Mouse (Mus musculus): ENCODE data around the gene Dsn1. TPM values are rescaled to one million over a fixed set of nuclear protein-coding genes. Genes with fewer than 3 reads are reported as not detected.
A peak's percentile ranks its signal among the peaks of the same experiment; 100 is the strongest.

The Dsn1 gene
- polyA plus RNA-seq, 1 experiment from 2014 or later, result 9.9 TPM

GRCm38 (mm10) chr2:157016529-157017270, 9.7 kb upstream of the Dsn1 start:
- Histone ChIP-seq H3K4me3 (no peak overlapping the region), H3K9ac (no peak overlapping the region), H3K4me1 (replicated peaks) (no peaks in the 10 kb centered on the region), H3K27ac (replicated peaks) (no peak overlapping the region), H3K9me3 (no peaks in the 10 kb centered on the region), H3K36me3 (peaks cover 95% of the 10 kb centered on the region), H3K4me2 (no peak overlapping the region), H3K27me3 (no peaks in the 10 kb centered on the region)
- WGBS, result 88% methylated on average over 18 of the region's 18 CpGs
- no peak for ATAC-seq (ENCODE audit: low read depth)

- peaks cover 54% of the 10 kb centered on the region for H3K36me3 ChIP-seq
- ATAC-seq (ENCODE audit: low read depth), result no peak
These were observed 5.4 kb upstream of the Dsn1 start for GRCm38 (mm10) chr2:157012341-157012740.

GRCm38 (mm10) chr2:157010634-157011310, 3.8 kb upstream of the Dsn1 start:
- WGBS, result 67% methylated on average over 11 of the region's 11 CpGs
- Histone ChIP-seq H3K4me1 (replicated peaks) (peaks cover 16% of the 10 kb centered on the region), H3K9me3 (no peaks in the 10 kb centered on the region), H3K27ac (replicated peaks) (no peak overlapping the region), H3K36me3 (peaks cover 38% of the 10 kb centered on the region), H3K27me3 (no peaks in the 10 kb centered on the region), H3K9ac (no peak overlapping the region), H3K4me3 (no peak overlapping the region), H3K4me2 (no peak overlapping the region)
- ATAC-seq (ENCODE audit: low read depth), result no peak

More at GRCm38 (mm10) chr2:157012341-157012740, 5.4 kb upstream of the Dsn1 start:
- Histone ChIP-seq H3K4me3 (no peak overlapping the region), H3K27ac (replicated peaks) (no peak overlapping the region), H3K27me3 (no peaks in the 10 kb centered on the region), H3K9me3 (no peaks in the 10 kb centered on the region), H3K4me1 (replicated peaks) (peaks cover 3% of the 10 kb centered on the region), H3K4me2 (no peak overlapping the region), H3K9ac (no peak overlapping the region)
- 91% methylated on average over 6 of the region's 6 CpGs for WGBS

GRCm38 (mm10) chr2:157010121-157010520, 3.2 kb upstream of the Dsn1 start:
- no peak for ATAC-seq (ENCODE audit: low read depth)

GRCm38 (mm10) chr2:157008509-157008908, 1.6 kb upstream of the Dsn1 start:
- no peak overlapping the region for H3K4me2 ChIP-seq
- H3K27ac ChIP-seq (replicated peaks), result no peak overlapping the region
- H3K4me1 ChIP-seq (replicated peaks), result peaks cover 17% of the 10 kb centered on the region
- no peaks in the 10 kb centered on the region for H3K9me3 ChIP-seq
- H3K4me3 ChIP-seq, result no peak overlapping the region
- no peak for ATAC-seq (ENCODE audit: low read depth)
- peaks cover 16% of the 10 kb centered on the region; the same call in 1 of the 2 replicates for H3K36me3 ChIP-seq
- no peaks in the 10 kb centered on the region for H3K27me3 ChIP-seq
- H3K9ac ChIP-seq, result no peak overlapping the region

More at GRCm38 (mm10) chr2:157010121-157010520, 3.2 kb upstream of the Dsn1 start:
- Histone ChIP-seq H3K4me3 (no peak overlapping the region), H3K27me3 (no peaks in the 10 kb centered on the region), H3K27ac (replicated peaks) (no peak overlapping the region), H3K9me3 (no peaks in the 10 kb centered on the region), H3K4me2 (no peak overlapping the region), H3K9ac (no peak overlapping the region), H3K4me1 (replicated peaks) (peaks cover 17% of the 10 kb centered on the region), H3K36me3 (peaks cover 31% of the 10 kb centered on the region)

GRCm38 (mm10) chr2:157007234-157007596, 261 bp upstream of the Dsn1 start:
- H3K4me1 ChIP-seq (replicated peaks), result peaks cover 17% of the 10 kb centered on the region
- H3K36me3 ChIP-seq, result peaks cover 5% of the 10 kb centered on the region; the same call in 1 of the 2 replicates
- no peaks in the 10 kb centered on the region for H3K27me3 ChIP-seq
- peak overlapping the region; percentile 77 for H3K9ac ChIP-seq
- WGBS, result 31% methylated on average over 5 of the region's 5 CpGs
- peak overlapping the region; percentile 75 for H3K27ac ChIP-seq (replicated peaks)
- peak; percentile 55; the same call in 1 of the 2 replicates for ATAC-seq (ENCODE audit: low read depth)
- peak overlapping the region; percentile 63 for H3K4me3 ChIP-seq
- peak overlapping the region; percentile 99 for H3K4me2 ChIP-seq
- no peaks in the 10 kb centered on the region for H3K9me3 ChIP-seq

GRCm38 (mm10) chr2:157002321-157002720, 4.6 kb downstream of the Dsn1 start:
- Histone ChIP-seq H3K9me3 (no peaks in the 10 kb centered on the region), H3K27me3 (no peaks in the 10 kb centered on the region), H3K4me1 (replicated peaks) (peaks cover 14% of the 10 kb centered on the region), H3K9ac (no peak overlapping the region), H3K4me3 (no peak overlapping the region), H3K27ac (replicated peaks) (no peak overlapping the region), H3K4me2 (no peak overlapping the region), H3K36me3 (0 out of 2 replicates have a peak, but pooled peaks cover 5% of the 10 kb centered on the region)
- ATAC-seq (ENCODE audit: low read depth), result no peak
- WGBS, result 94% methylated on average over 4 of the region's 4 CpGs

GRCm38 (mm10) chr2:156998263-156998662, 8.7 kb downstream of the Dsn1 start:
- H3K9me3 ChIP-seq, result no peaks in the 10 kb centered on the region
- H3K27me3 ChIP-seq, result no peaks in the 10 kb centered on the region
- no peak overlapping the region for H3K4me3 ChIP-seq
- ATAC-seq (ENCODE audit: low read depth), result no peak
- no peak overlapping the region for H3K9ac ChIP-seq
- H3K27ac ChIP-seq (replicated peaks), result no peak overlapping the region
- no peak overlapping the region for H3K4me2 ChIP-seq
- 92% methylated on average over 5 of the region's 5 CpGs for WGBS
- no peaks in the 10 kb centered on the region for H3K4me1 ChIP-seq (replicated peaks)
- H3K36me3 ChIP-seq, result 0 out of 2 replicates have a peak, but pooled peaks cover 13% of the 10 kb centered on the region

GRCm38 (mm10) chr2:156996576-156996975, 10.4 kb downstream of the Dsn1 start:
- Histone ChIP-seq H3K4me2 (no peak overlapping the region), H3K4me1 (replicated peaks) (no peaks in the 10 kb centered on the region), H3K27me3 (no peaks in the 10 kb centered on the region), H3K4me3 (no peak overlapping the region), H3K9ac (no peak overlapping the region), H3K36me3 (0 out of 2 replicates have a peak, but pooled peaks cover 13% of the 10 kb centered on the region), H3K27ac (replicated peaks) (no peak overlapping the region), H3K9me3 (no peaks in the 10 kb centered on the region)
- WGBS, result 74% methylated on average over 6 of the region's 6 CpGs
- ATAC-seq (ENCODE audit: low read depth), result no peak

GRCm38 (mm10) chr2:156991470-156992319, 15.3 kb downstream of the Dsn1 start, which contains the start of gene Ndrg3:
TSS of gene Ndrg3 (minus strand) at chr2:156992056.
- peak within 1 kb of the TSS; percentile 87 for H3K9ac ChIP-seq
- peak within 1 kb of the TSS; percentile 96 for H3K4me2 ChIP-seq
- H3K36me3 ChIP-seq, result 0 out of 2 replicates have a peak, but pooled peaks cover 8% of the 10 kb centered on the region
- peaks cover 18% of the 10 kb centered on the region for H3K4me1 ChIP-seq (replicated peaks)
- H3K9me3 ChIP-seq, result no peaks in the 10 kb centered on the region
- peak within 1 kb of the TSS; percentile 76 for H3K4me3 ChIP-seq
- WGBS, result under 1% methylated on average over 66 of the region's 66 CpGs
- ATAC-seq (ENCODE audit: low read depth), result peak; percentile 96
- no peaks in the 10 kb centered on the region for H3K27me3 ChIP-seq
- H3K27ac ChIP-seq (replicated peaks), result peak within 1 kb of the TSS; percentile 83

GRCm38 (mm10) chr2:156990727-156991431, 16.1 kb downstream of the Dsn1 start:
- no peaks in the 10 kb centered on the region for H3K27me3 ChIP-seq
- H3K4me3 ChIP-seq, result peak overlapping the region; percentile 76
- H3K4me1 ChIP-seq (replicated peaks), result peaks cover 18% of the 10 kb centered on the region
- no peaks in the 10 kb centered on the region for H3K9me3 ChIP-seq
- peak overlapping the region; percentile 96 for H3K4me2 ChIP-seq
- peak overlapping the region; percentile 87 for H3K9ac ChIP-seq
- H3K36me3 ChIP-seq, result 0 out of 2 replicates have a peak, but pooled peaks cover 4% of the 10 kb centered on the region
- H3K27ac ChIP-seq (replicated peaks), result 0 out of 2 replicates have a peak overlapping the region, but pooled peaks have one; percentile 83
- 3% methylated on average over 16 of the region's 16 CpGs for WGBS
- peak; percentile 29; the same call in 1 of the 2 replicates for ATAC-seq (ENCODE audit: low read depth)

Data from neural tube, embryonic 13.5 days (tissue).